Mouse (Mus musculus): ENCODE results near the gene Olfr288. TPM values are rescaled to one million over a fixed set of nuclear protein-coding genes. Genes with fewer than 3 reads are reported as not detected.
A peak's percentile ranks its signal among the peaks of the same experiment; 100 is the strongest.

The Olfr288 gene
- polyA plus RNA-seq, 1 experiment from 2014 or later = not detected

GRCm38 (mm10) chr15:98155944-98156343, 39.4 kb downstream of the Olfr288 start:
- Histone ChIP-seq H3K27me3 (ENCODE audit: control insufficient read depth, insufficient read depth, low read depth, low read length) (no peaks in the 10 kb centered on the region), H3K9ac (ENCODE audit: low read depth, low read length) (no peak overlapping the region), H3K4me3 (ENCODE audit: low read depth, low read length) (no peak overlapping the region), H3K4me2 (ENCODE audit: low read length) (no peak overlapping the region), H3K36me3 (ENCODE audit: control insufficient read depth, insufficient read depth, low read length) (no peaks in the 10 kb centered on the region), H3K9me3 (replicated peaks; ENCODE audit: control insufficient read depth, low read length, poor library complexity, severe bottlenecking) (no peaks in the 10 kb centered on the region), H3K4me1 (ENCODE audit: control insufficient read depth, insufficient read depth, low read length) (no peaks in the 10 kb centered on the region), H3K27ac (ENCODE audit: low read length) (no peak overlapping the region)
- WGBS = 84% methylated on average over 4 of the region's 4 CpGs
- ATAC-seq = no peak

DNA sequence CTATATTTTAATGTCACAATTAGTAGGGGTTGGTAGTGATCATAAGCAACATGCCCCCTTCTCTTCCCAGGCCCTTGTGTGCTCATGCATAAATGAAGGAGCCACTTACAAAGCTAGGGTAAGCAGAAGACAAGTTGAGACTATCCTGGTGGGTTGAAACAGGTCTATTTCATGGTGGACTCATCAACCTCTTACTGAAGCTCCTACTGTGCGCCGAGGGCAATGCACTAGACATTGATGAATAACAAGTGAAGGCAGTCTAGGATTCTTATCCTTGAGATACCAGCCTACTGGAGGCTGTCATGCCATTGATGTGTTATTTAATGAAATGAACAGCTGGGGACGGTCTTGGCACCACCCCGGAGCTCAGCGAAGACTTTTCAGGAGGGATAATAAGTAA, 40.1 kb downstream of the Olfr288 start:
- Histone ChIP-seq H3K4me2 (ENCODE audit: low read length) (no peak overlapping the region), H3K9ac (ENCODE audit: low read depth, low read length) (no peak overlapping the region), H3K27ac (ENCODE audit: low read length) (no peak overlapping the region), H3K9me3 (replicated peaks; ENCODE audit: control insufficient read depth, low read length, poor library complexity, severe bottlenecking) (no peaks in the 10 kb centered on the region), H3K4me1 (ENCODE audit: control insufficient read depth, insufficient read depth, low read length) (no peaks in the 10 kb centered on the region), H3K4me3 (ENCODE audit: low read depth, low read length) (no peak overlapping the region), H3K27me3 (ENCODE audit: control insufficient read depth, insufficient read depth, low read depth, low read length) (no peaks in the 10 kb centered on the region), H3K36me3 (ENCODE audit: control insufficient read depth, insufficient read depth, low read length) (no peaks in the 10 kb centered on the region)
- 89% methylated on average over 5 of the region's 5 CpGs for WGBS
- ATAC-seq = no peak

DNA sequence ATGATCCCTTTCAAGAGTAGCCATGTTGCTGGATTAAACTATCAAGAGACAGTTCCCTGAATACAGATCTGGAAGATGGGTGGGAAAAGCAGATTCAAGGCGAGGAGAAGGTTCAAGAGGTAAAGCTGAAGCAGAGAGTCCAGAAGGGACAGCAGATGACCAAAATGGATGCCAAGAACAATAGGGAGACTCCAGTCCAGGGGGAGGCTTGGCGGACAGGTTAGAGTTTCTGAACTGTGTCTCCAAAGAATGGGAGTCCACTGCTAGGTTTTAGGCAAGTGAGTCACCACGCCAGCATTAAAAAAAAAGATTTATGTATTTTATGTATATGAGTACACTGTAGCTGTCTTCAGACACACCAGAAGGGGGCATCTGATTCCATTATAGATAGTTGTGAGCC, 40.7 kb downstream of the Olfr288 start:
- no peak overlapping the region for H3K4me2 ChIP-seq (ENCODE audit: low read length)
- H3K36me3 ChIP-seq (ENCODE audit: control insufficient read depth, insufficient read depth, low read length) = no peaks in the 10 kb centered on the region
- ATAC-seq = no peak
- H3K4me3 ChIP-seq (ENCODE audit: low read depth, low read length) = no peak overlapping the region
- 81% methylated on average over 3 of the region's 3 CpGs for WGBS
- H3K27me3 ChIP-seq (ENCODE audit: control insufficient read depth, insufficient read depth, low read depth, low read length) = no peaks in the 10 kb centered on the region
- no peaks in the 10 kb centered on the region for H3K9me3 ChIP-seq (replicated peaks; ENCODE audit: control insufficient read depth, low read length, poor library complexity, severe bottlenecking)
- H3K9ac ChIP-seq (ENCODE audit: low read depth, low read length) = no peak overlapping the region
- H3K27ac ChIP-seq (ENCODE audit: low read length) = no peak overlapping the region
- H3K4me1 ChIP-seq (ENCODE audit: control insufficient read depth, insufficient read depth, low read length) = no peaks in the 10 kb centered on the region

- H3K4me2 ChIP-seq (ENCODE audit: low read length) = no peak overlapping the region
- no peaks in the 10 kb centered on the region for H3K27me3 ChIP-seq (ENCODE audit: control insufficient read depth, insufficient read depth, low read depth, low read length)
- H3K4me1 ChIP-seq (ENCODE audit: control insufficient read depth, insufficient read depth, low read length) = no peaks in the 10 kb centered on the region
- H3K9me3 ChIP-seq (replicated peaks; ENCODE audit: control insufficient read depth, low read length, poor library complexity, severe bottlenecking) = no peaks in the 10 kb centered on the region
- WGBS = 63% methylated on average over 4 of the region's 4 CpGs
- H3K27ac ChIP-seq (ENCODE audit: low read length) = no peak overlapping the region
- H3K36me3 ChIP-seq (ENCODE audit: control insufficient read depth, insufficient read depth, low read length) = no peaks in the 10 kb centered on the region
- H3K9ac ChIP-seq (ENCODE audit: low read depth, low read length) = no peak overlapping the region
- H3K4me3 ChIP-seq (ENCODE audit: low read depth, low read length) = no peak overlapping the region
- no peak for ATAC-seq
These were observed 41.2 kb downstream of the Olfr288 start for GRCm38 (mm10) chr15:98154146-98154545.

DNA sequence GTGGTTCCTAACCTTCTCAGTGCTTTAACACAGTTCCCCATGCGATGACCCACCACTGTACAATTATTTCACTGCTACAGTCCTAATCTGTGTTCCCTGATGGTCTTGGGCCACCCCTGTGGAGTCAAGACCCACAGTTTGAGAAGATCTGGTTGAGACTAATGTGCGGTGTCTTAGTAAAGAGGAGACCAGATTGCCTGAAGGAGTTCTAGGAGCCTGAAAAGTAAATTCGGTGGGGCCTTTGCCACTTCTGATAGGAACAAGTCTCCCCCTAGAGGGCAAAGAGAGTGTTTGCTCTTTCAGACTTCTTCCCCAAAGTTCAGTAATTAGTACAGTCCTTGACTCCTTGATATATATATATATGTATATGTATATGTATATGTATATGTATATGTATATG, 41.7 kb downstream of the Olfr288 start:
- WGBS = 38% methylated on average over 3 of the region's 3 CpGs
- no peak for ATAC-seq
- no peak overlapping the region for H3K27ac ChIP-seq (ENCODE audit: low read length)
- no peaks in the 10 kb centered on the region for H3K9me3 ChIP-seq (replicated peaks; ENCODE audit: control insufficient read depth, low read length, poor library complexity, severe bottlenecking)
- no peak overlapping the region for H3K4me3 ChIP-seq (ENCODE audit: low read depth, low read length)
- H3K4me2 ChIP-seq (ENCODE audit: low read length) = no peak overlapping the region
- H3K36me3 ChIP-seq (ENCODE audit: control insufficient read depth, insufficient read depth, low read length) = no peaks in the 10 kb centered on the region
- H3K27me3 ChIP-seq (ENCODE audit: control insufficient read depth, insufficient read depth, low read depth, low read length) = no peaks in the 10 kb centered on the region
- H3K4me1 ChIP-seq (ENCODE audit: control insufficient read depth, insufficient read depth, low read length) = no peaks in the 10 kb centered on the region
- no peak overlapping the region for H3K9ac ChIP-seq (ENCODE audit: low read depth, low read length)

DNA sequence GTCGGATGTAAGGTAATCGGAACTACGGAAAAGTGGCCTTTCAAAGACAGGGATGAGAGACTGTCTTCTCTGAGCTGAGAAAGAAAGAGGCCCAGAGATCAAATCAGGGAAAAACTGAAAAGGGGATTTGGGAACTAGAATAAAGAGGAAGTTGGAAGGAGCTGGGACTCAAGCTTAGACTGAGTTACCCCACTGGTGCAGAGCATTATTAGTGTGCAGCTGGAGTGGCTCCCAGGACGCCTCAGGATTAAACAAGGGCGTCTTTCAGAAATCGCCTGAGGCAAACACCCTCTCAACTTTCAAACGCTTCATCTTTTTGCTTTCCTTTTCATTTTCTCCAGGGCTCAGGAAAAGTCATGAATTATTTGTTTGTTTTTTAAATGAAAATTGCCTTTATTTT, 42.4 kb downstream of the Olfr288 start:
- H3K4me2 ChIP-seq (ENCODE audit: low read length) = no peak overlapping the region
- H3K9ac ChIP-seq (ENCODE audit: low read depth, low read length) = no peak overlapping the region
- no peaks in the 10 kb centered on the region for H3K36me3 ChIP-seq (ENCODE audit: control insufficient read depth, insufficient read depth, low read length)
- H3K27me3 ChIP-seq (ENCODE audit: control insufficient read depth, insufficient read depth, low read depth, low read length) = no peaks in the 10 kb centered on the region
- no peaks in the 10 kb centered on the region for H3K4me1 ChIP-seq (ENCODE audit: control insufficient read depth, insufficient read depth, low read length)
- no peaks in the 10 kb centered on the region for H3K9me3 ChIP-seq (replicated peaks; ENCODE audit: control insufficient read depth, low read length, poor library complexity, severe bottlenecking)
- WGBS = 43% methylated on average over 7 of the region's 7 CpGs
- no peak for ATAC-seq
- H3K4me3 ChIP-seq (ENCODE audit: low read depth, low read length) = no peak overlapping the region
- no peak overlapping the region; the same call in 1 of the 2 replicates for H3K27ac ChIP-seq (ENCODE audit: low read length)

DNA sequence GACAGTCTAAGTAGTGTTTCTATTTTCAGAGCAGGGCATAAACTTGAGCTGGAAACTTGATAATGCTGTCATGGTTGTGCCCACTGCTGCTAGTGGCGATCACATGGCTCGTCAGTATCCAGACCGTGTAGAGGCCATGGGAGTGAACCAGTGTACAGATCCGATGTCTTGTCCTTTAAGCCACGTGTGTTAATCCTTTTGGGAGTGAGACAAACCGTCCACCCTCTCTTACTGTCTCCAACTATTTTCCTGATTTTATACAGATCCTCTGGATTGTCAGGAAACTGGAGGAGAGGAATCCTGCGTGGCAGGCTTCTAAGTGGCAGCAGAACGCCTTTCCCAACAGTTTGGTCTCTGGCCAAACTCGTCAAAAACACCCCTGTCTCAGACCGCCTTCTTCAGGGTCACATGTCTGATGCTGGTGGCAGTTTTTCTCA, 46.2 kb downstream of the Olfr288 start:
- Histone ChIP-seq H3K4me1 (ENCODE audit: control insufficient read depth, insufficient read depth, low read length) (peaks cover 11% of the 10 kb centered on the region), H3K4me3 (ENCODE audit: low read depth, low read length) (no peak overlapping the region), H3K27me3 (ENCODE audit: control insufficient read depth, insufficient read depth, low read depth, low read length) (no peaks in the 10 kb centered on the region), H3K36me3 (ENCODE audit: control insufficient read depth, insufficient read depth, low read length) (no peaks in the 10 kb centered on the region), H3K9me3 (replicated peaks; ENCODE audit: control insufficient read depth, low read length, poor library complexity, severe bottlenecking) (no peaks in the 10 kb centered on the region), H3K9ac (ENCODE audit: low read depth, low read length) (no peak overlapping the region), H3K27ac (ENCODE audit: low read length) (no peak overlapping the region), H3K4me2 (ENCODE audit: low read length) (no peak overlapping the region)
- WGBS = 75% methylated on average over 10 of the region's 10 CpGs
- no peak for ATAC-seq

- no peak for ATAC-seq
- H3K4me3 ChIP-seq (ENCODE audit: low read depth, low read length) = no peak overlapping the region
- no peaks in the 10 kb centered on the region for H3K36me3 ChIP-seq (ENCODE audit: control insufficient read depth, insufficient read depth, low read length)
- WGBS = 87% methylated on average over 3 of the region's 3 CpGs
- no peaks in the 10 kb centered on the region for H3K27me3 ChIP-seq (ENCODE audit: control insufficient read depth, insufficient read depth, low read depth, low read length)
- no peak overlapping the region for H3K9ac ChIP-seq (ENCODE audit: low read depth, low read length)
- no peak overlapping the region for H3K4me2 ChIP-seq (ENCODE audit: low read length)
- H3K9me3 ChIP-seq (replicated peaks; ENCODE audit: control insufficient read depth, low read length, poor library complexity, severe bottlenecking) = no peaks in the 10 kb centered on the region
- no peak overlapping the region for H3K27ac ChIP-seq (ENCODE audit: low read length)
- peaks cover 13% of the 10 kb centered on the region for H3K4me1 ChIP-seq (ENCODE audit: control insufficient read depth, insufficient read depth, low read length)
These were observed 47.0 kb downstream of the Olfr288 start for GRCm38 (mm10) chr15:98148356-98148755.

DNA sequence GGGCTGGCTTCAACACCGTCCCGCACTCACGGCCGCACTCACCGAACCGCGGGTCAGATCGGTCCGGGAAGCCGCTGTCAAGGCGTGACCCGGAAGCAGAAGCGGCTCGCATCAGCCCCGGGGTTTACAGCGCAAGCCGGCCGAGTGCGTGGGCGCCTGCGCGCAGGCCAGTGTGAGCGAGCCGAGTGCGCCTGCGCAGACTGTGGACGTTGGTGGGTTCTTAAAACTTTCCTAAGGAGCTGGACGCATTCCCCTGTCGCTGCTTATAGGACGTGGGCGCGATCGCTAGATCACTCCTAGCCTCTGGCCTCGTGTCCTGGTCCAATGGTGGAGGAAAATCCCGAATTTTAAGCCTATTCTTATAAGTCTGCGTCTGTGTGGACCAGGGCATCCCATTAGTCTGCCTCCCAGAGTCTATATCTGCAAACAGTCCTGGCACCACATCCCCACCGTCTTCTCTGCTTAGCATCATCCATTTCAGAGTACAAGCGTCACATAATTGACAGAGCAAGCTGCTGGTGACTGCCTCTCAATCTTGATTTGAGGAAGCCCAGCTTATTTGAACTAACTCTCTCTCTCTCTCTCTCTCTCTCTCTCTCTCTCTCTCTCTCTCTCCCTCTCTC, 49.7 kb downstream of the Olfr288 start:
- H3K27ac ChIP-seq (ENCODE audit: low read length) = peak overlapping the region; percentile 76
- peak overlapping the region; percentile 95 for H3K4me3 ChIP-seq (ENCODE audit: low read depth, low read length)
- peaks cover 13% of the 10 kb centered on the region for H3K4me1 ChIP-seq (ENCODE audit: control insufficient read depth, insufficient read depth, low read length)
- H3K9ac ChIP-seq (ENCODE audit: low read depth, low read length) = peak overlapping the region; percentile 98
- H3K27me3 ChIP-seq (ENCODE audit: control insufficient read depth, insufficient read depth, low read depth, low read length) = no peaks in the 10 kb centered on the region
- ATAC-seq = peak; percentile 97
- peaks cover 14% of the 10 kb centered on the region for H3K36me3 ChIP-seq (ENCODE audit: control insufficient read depth, insufficient read depth, low read length)
- WGBS = under 1% methylated on average over 38 of the region's 38 CpGs
- H3K4me2 ChIP-seq (ENCODE audit: low read length) = peak overlapping the region; percentile 85
- no peaks in the 10 kb centered on the region for H3K9me3 ChIP-seq (replicated peaks; ENCODE audit: control insufficient read depth, low read length, poor library complexity, severe bottlenecking)

Measured in midbrain, embryonic 16.5 days (tissue).